Mouse (Mus musculus) heart, embryonic 16.5 days (tissue): ENCODE results near the gene Noc3l. TPM values are rescaled to one million over a fixed set of nuclear protein-coding genes. Genes with fewer than 3 reads are reported as not detected.

Experiments
- ATAC-seq: fragments of 200-750 bp; cut with Nextera tagmentation; replicated peaks from 2 replicates; pipeline ENCODE4 v1.8.0; 2017; ENCODE audit warnings: moderate number of reproducible peaks; ENCODE audit not compliant: insufficient read depth, low FRiP score; ENCODE audit errors: extremely low read depth
- H3K27ac ChIP-seq: fragments of 300-500 bp; sonication (generic); 2 replicates; pipeline ENCODE4 v1.5.1; 2014; ENCODE audit warnings: mild to moderate bottlenecking, low read length, control low read depth, moderate library complexity
- H3K27me3 ChIP-seq: fragments of 300-500 bp; sonication (generic); 2 replicates; pipeline ENCODE4 v1.6.1; 2014; ENCODE audit warnings: low read length, mixed read lengths; ENCODE audit not compliant: control insufficient read depth, insufficient read depth
- H3K36me3 ChIP-seq: fragments of 300-500 bp; sonication (generic); 2 replicates; pipeline ENCODE4 v1.6.1; 2014; ENCODE audit not compliant: control insufficient read depth, insufficient read depth
- H3K4me1 ChIP-seq: fragments of 300-500 bp; sonication (generic); 2 replicates; pipeline ENCODE4 v1.6.1; 2014; ENCODE audit warnings: low read length, mixed read lengths; ENCODE audit not compliant: control insufficient read depth, insufficient read depth
- H3K4me2 ChIP-seq: fragments of 300-500 bp; sonication (generic); 2 replicates; pipeline ENCODE4 v1.6.1; 2014; ENCODE audit warnings: low read depth, mild to moderate bottlenecking, control low read depth, low read length
- H3K4me3 ChIP-seq: fragments of 300-500 bp; sonication (generic); 2 replicates; pipeline ENCODE4 v1.5.1; 2014; ENCODE audit warnings: mild to moderate bottlenecking, control low read depth, low read length
- H3K9ac ChIP-seq: fragments of 300-500 bp; sonication (generic); 2 replicates; pipeline ENCODE4 v1.6.1; 2014; ENCODE audit warnings: low read length, control low read depth
- H3K9me3 ChIP-seq: fragments of 300-500 bp; sonication (generic); replicated peaks from 2 replicates; pipeline ENCODE4 v1.6.1; 2016; ENCODE audit warnings: low read length; ENCODE audit not compliant: control insufficient read depth
- WGBS: fragments of 180-500 bp; shearing (Covaris S2); extraction: QIAGEN DNeasy Blood & Tissue Kit; methylation state at CpG from one replicate; pipeline ENCODE4 v1.1.7; 2014; 5-methylcytosine and 5-hydroxymethylcytosine counted together
- polyA plus RNA-seq: library from polyadenylated mRNA; unstranded; fragments of >200 nt; fragmentation: Nextera tagmentation; extraction: Ambion mirVana; gene quantifications from 2 replicates; pipeline ENCODE4 v1.2.1, GENCODE M21; 2015

Noc3l gene
- polyA plus RNA-seq, 1 experiment from 2014 or later, result 4.3 TPM

DNA sequence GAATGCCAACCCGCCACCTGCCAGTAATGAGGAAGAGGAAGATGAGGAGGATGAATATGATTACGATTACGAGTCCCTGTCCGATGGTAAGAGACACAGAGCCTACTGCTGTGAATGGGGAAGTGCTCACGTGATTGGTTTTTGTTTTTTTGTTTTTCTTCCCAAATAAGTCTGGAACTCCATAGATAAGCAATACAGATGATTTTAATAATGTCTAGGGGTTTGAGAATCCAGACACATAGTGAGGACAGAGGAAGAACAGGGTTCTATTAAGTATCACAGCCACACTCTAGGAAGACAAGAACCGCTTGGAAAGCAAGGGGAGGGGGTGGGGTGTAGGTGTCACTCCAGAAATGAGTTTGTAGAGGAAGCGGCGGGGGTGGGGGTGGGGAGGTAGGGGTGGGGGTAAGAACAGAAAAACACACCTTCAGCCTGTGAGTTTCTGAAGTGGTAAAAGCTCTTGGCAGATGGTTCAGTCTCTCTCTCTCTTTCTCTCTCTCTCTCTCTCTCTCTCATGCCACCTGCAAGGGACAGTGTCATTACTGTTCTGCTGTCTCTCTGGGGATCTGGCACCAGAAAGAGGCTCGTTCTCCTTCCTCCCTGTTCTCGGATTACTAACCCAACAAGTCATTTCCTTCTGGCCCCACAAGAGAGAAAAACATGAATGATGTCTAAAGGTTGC, 73.1 kb downstream of the Noc3l start:
- H3K36me3 ChIP-seq, result no peaks in the 10 kb centered on the region; the same call in 1 of the 2 replicates
- H3K9me3 ChIP-seq, result no peaks in the 10 kb centered on the region
- H3K4me2 ChIP-seq, result no peak overlapping the region
- H3K9ac ChIP-seq, result no peak overlapping the region
- no peak overlapping the region for H3K4me3 ChIP-seq
- H3K4me1 ChIP-seq, result no peaks in the 10 kb centered on the region
- no peak for ATAC-seq
- 58% methylated on average over 10 of the region's 10 CpGs for WGBS
- no peaks in the 10 kb centered on the region for H3K27me3 ChIP-seq
- no peak overlapping the region for H3K27ac ChIP-seq

DNA sequence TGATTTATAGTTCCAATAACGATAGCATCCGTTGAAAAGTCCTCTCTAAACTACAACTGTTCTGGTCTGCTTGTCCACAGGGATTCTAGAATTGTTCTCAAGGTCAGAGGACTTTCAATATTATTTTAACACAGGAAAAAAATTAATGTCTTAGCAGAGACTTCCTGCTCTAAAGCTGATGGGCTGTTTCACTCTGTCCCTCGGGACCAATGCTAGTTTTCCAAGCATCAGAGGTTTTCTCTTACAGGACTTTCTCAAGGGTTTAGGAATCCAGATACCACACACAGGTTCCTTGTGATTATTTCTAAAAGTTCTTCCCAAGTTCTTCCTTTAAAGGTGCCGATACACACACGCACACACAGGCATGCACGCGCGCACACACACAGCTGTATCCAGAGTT, 74.5 kb downstream of the Noc3l start:
- H3K27ac ChIP-seq, result no peak overlapping the region
- no peak overlapping the region for H3K4me3 ChIP-seq
- WGBS, result 79% methylated on average over 8 of the region's 8 CpGs
- H3K4me2 ChIP-seq, result no peak overlapping the region
- H3K36me3 ChIP-seq, result no peaks in the 10 kb centered on the region; the same call in 1 of the 2 replicates
- no peak overlapping the region for H3K9ac ChIP-seq
- no peaks in the 10 kb centered on the region for H3K27me3 ChIP-seq
- H3K9me3 ChIP-seq, result no peaks in the 10 kb centered on the region
- ATAC-seq, result no peak
- no peaks in the 10 kb centered on the region for H3K4me1 ChIP-seq

Other genes with a start within 250 kb of the Noc3l start
- gene Tbc1d12, start 17.3 kb upstream of the Noc3l start, polyA plus RNA-seq, result 1.3 TPM in 2 replicates
- 20.2 and 24.7 TPM in 2 replicates for gene Hells, start 111.7 kb upstream of the Noc3l start, polyA plus RNA-seq
- 0.41 TPM in 1 of 2 replicates, not detected in the other for gene Cyp2c55, start 187.8 kb upstream of the Noc3l start, polyA plus RNA-seq
- gene Cyp2c65, start 241.8 kb upstream of the Noc3l start, polyA plus RNA-seq, result 0.07 TPM in 1 of 2 replicates, not detected in the other